Mouse (Mus musculus) limb, embryonic 15.5 days (tissue): Measurements from ENCODE around the gene Fndc8. TPM values are rescaled to one million over a fixed set of nuclear protein-coding genes. Genes with fewer than 3 reads are reported as not detected.

ENCODE experiments used
- polyA plus RNA-seq: library from polyadenylated mRNA; unstranded; fragments of >200 nt; fragmentation: Nextera tagmentation; extraction: Ambion mirVana; gene quantifications from 2 replicates; pipeline ENCODE4 v1.2.1, GENCODE M21; 2015

Gene Fndc8
- polyA plus RNA-seq, 1 experiment from 2014 or later = 0.37 TPM

Other genes starting within 250 kb of the Fndc8 start
- gene Cct6b, start 127.8 kb upstream of the Fndc8 start, polyA plus RNA-seq = 0.18 and 0.43 TPM in 2 replicates
- gene Zfp830, start 127.8 kb upstream of the Fndc8 start, polyA plus RNA-seq = 40.5 and 41.4 TPM in 2 replicates
- gene Lig3, start 111.0 kb upstream of the Fndc8 start, polyA plus RNA-seq = 26.4 and 30.6 TPM in 2 replicates
- 11.4 and 12.5 TPM in 2 replicates for gene Rffl, start 20.9 kb upstream of the Fndc8 start, polyA plus RNA-seq
- gene Rad51d, start 1.5 kb upstream of the Fndc8 start, polyA plus RNA-seq = 12.7 and 15.4 TPM in 2 replicates
- gene Nle1, start 16.3 kb downstream of the Fndc8 start, polyA plus RNA-seq = 31.6 and 32.4 TPM in 2 replicates
- 15.6 and 35.8 TPM in 2 replicates for gene Unc45b, start 18.4 kb downstream of the Fndc8 start, polyA plus RNA-seq
- 3.1 and 3.4 TPM in 2 replicates for gene Slfn5, start 59.2 kb downstream of the Fndc8 start, polyA plus RNA-seq
- 15.0 and 18.5 TPM in 2 replicates for gene Slfn9, start 99.7 kb downstream of the Fndc8 start, polyA plus RNA-seq
- 0.68 and 0.87 TPM in 2 replicates for gene Slfn8, start 128.7 kb downstream of the Fndc8 start, polyA plus RNA-seq
- gene Slfn2, start 173.0 kb downstream of the Fndc8 start, polyA plus RNA-seq = 5.0 and 6.3 TPM in 2 replicates
- 0.41 and 0.45 TPM in 2 replicates for gene Slfn1, start 224.7 kb downstream of the Fndc8 start, polyA plus RNA-seq